Mouse (Mus musculus): ENCODE measurements around the gene Ctsf. TPM values are rescaled to one million over a fixed set of nuclear protein-coding genes. Genes with fewer than 3 reads are reported as not detected.
A peak's percentile ranks its signal among the peaks of the same experiment; 100 is the strongest.

Ctsf gene
- polyA plus RNA-seq, 1 experiment from 2014 or later: 41.8 TPM

DNA sequence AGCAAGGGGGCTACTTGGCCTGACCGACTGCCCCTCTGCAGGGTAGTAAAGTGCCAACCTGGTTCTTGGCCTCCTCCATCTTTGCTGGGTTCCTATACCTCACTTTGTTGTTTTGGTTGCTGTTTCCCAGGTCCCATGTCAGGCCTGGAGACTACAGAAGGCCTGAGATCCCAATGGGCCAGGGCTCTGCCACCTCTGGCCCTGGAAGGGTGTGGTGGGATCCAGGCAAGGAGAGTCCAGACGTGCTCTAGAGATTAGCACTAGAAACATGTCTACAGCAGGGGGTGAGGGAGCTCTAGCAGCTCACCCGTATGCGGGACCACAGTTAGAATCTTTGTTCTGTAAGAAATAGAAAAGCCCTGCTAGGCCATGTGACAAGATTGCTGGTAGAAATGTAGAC is 29.0 kb downstream of the Ctsf start:
- H3K9me3 ChIP-seq (ENCODE audit: control insufficient read depth, low read length): no peaks in the 10 kb centered on the region
- no peaks in the 10 kb centered on the region for H3K27me3 ChIP-seq (ENCODE audit: control insufficient read depth, insufficient read depth, low read length)
- DNase-seq (ENCODE audit: low spot score) (no peak), ATAC-seq (ENCODE audit: insufficient read depth, low FRiP score, low TSS enrichment) (no peak)
- no peak overlapping the region for H3K27ac ChIP-seq (ENCODE audit: low read depth, low read length)
- H3K9ac ChIP-seq (ENCODE audit: low read length): no peak overlapping the region
- H3K36me3 ChIP-seq (ENCODE audit: control insufficient read depth, insufficient read depth, low read length): no peaks in the 10 kb centered on the region
- H3K4me1 ChIP-seq (ENCODE audit: control insufficient read depth, insufficient read depth, low read length): no peaks in the 10 kb centered on the region
- no peak overlapping the region for H3K4me2 ChIP-seq (ENCODE audit: low read depth)
- WGBS: 84% methylated on average over 4 of the region's 4 CpGs
- no peak overlapping the region for H3K4me3 ChIP-seq (ENCODE audit: low read depth, low read length)

DNA sequence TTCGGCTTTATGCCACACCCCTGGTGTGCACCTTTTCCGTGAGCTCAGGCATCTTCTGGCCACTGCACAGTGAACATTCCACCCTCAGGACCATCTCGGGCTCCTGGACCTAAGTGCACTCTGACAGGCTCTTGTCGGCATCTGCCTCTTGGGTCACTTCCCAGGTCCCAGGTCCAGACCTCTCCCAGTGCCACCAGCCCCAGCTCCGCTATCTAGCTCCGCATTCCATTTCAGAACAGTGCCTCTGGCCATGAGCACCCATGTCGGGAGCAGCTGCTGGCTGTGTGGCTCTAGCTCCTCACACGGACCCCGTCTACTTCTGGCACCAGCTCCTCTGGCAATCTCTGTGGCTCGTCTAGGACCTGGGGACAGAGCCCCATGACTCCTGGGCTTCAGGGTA is 34.9 kb downstream of the Ctsf start:
- Histone ChIP-seq H3K4me1 (ENCODE audit: control insufficient read depth, insufficient read depth, low read length) (no peaks in the 10 kb centered on the region), H3K9me3 (ENCODE audit: control insufficient read depth, low read length) (no peaks in the 10 kb centered on the region), H3K4me3 (ENCODE audit: low read depth, low read length) (no peak overlapping the region), H3K4me2 (ENCODE audit: low read depth) (no peak overlapping the region), H3K27ac (ENCODE audit: low read depth, low read length) (no peak overlapping the region), H3K36me3 (ENCODE audit: control insufficient read depth, insufficient read depth, low read length) (peaks cover 2% of the 10 kb centered on the region; the same call in 1 of the 2 replicates), H3K9ac (ENCODE audit: low read length) (no peak overlapping the region), H3K27me3 (ENCODE audit: control insufficient read depth, insufficient read depth, low read length) (no peaks in the 10 kb centered on the region)
- 87% methylated on average over 10 of the region's 10 CpGs for WGBS
- ATAC-seq (ENCODE audit: insufficient read depth, low FRiP score, low TSS enrichment): no peak
- no peak for DNase-seq (ENCODE audit: low spot score)

DNA sequence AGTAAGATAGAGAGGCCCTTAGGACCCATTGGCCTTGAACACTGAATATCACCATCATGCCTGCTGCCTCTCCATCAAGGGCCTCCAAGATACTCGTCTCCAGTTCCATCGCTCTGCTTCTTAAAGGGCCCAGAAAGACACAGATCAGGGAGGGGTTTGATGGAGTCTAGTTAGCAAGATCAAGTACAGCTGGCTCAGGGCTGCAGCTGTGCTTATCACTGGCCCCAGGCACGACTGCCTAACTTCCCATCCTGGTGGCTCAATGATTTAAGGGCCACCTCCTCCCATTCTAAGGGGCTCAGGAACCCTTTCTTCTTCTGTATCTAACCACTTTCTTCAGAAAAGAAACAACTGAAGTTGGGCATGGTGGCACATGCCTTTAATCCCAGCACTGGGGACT is 36.9 kb downstream of the Ctsf start:
- H3K9ac ChIP-seq (ENCODE audit: low read length): no peak overlapping the region
- H3K4me1 ChIP-seq (ENCODE audit: control insufficient read depth, insufficient read depth, low read length): no peaks in the 10 kb centered on the region
- ATAC-seq (ENCODE audit: insufficient read depth, low FRiP score, low TSS enrichment) (no peak), DNase-seq (ENCODE audit: low spot score) (no peak)
- H3K9me3 ChIP-seq (ENCODE audit: control insufficient read depth, low read length): no peaks in the 10 kb centered on the region
- H3K27me3 ChIP-seq (ENCODE audit: control insufficient read depth, insufficient read depth, low read length): no peaks in the 10 kb centered on the region
- no peak overlapping the region for H3K4me2 ChIP-seq (ENCODE audit: low read depth)
- no peak overlapping the region for H3K27ac ChIP-seq (ENCODE audit: low read depth, low read length)
- H3K4me3 ChIP-seq (ENCODE audit: low read depth, low read length): no peak overlapping the region
- peaks cover 2% of the 10 kb centered on the region; the same call in 1 of the 2 replicates for H3K36me3 ChIP-seq (ENCODE audit: control insufficient read depth, insufficient read depth, low read length)
- WGBS: 71% methylated on average over 3 of the region's 3 CpGs

DNA sequence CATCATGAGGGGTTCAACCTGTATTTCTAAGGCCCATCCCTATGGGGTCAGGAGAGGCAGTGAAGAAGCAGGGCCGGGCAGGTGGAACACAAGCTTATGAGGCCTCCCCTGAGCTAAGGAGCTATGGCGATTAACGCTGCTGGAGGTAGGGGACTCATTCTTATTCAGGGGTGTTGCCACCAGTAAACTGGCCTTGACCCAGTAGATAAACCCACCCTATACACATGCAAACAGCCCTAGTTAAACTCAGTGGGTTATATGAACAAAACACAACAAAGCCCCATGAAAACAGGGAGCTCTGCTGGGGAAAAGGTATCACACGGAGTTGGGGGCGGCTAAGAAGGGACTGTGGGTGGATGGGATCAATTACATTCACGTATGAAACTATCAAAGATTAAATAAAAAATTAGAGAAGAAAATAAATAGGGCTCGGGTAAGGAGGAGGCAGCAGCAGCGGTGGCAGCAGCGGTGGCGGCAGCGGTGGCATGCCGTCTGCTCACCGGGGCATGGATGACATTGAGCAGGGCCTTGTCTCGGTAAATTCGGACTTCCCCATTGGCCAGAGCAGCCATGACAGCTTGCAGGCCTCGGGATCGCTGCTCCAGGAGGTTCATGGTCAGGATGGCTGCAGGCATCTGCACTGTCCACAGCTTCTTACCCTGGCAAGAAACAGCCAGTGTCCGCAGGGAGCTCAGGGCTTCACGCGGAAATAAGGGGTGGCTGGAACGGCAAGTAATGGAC is 42.0 kb downstream of the Ctsf start:
- Histone ChIP-seq H3K36me3 (ENCODE audit: control insufficient read depth, insufficient read depth, low read length) (peaks cover 2% of the 10 kb centered on the region), H3K9ac (ENCODE audit: low read length) (no peak overlapping the region), H3K9me3 (ENCODE audit: control insufficient read depth, low read length) (no peaks in the 10 kb centered on the region), H3K27me3 (ENCODE audit: control insufficient read depth, insufficient read depth, low read length) (no peaks in the 10 kb centered on the region), H3K4me1 (ENCODE audit: control insufficient read depth, insufficient read depth, low read length) (no peaks in the 10 kb centered on the region), H3K4me2 (ENCODE audit: low read depth) (no peak overlapping the region), H3K27ac (ENCODE audit: low read depth, low read length) (no peak overlapping the region), H3K4me3 (ENCODE audit: low read depth, low read length) (no peak overlapping the region)
- DNase-seq (ENCODE audit: low spot score) (no peak), ATAC-seq (ENCODE audit: insufficient read depth, low FRiP score, low TSS enrichment) (no peak)
- 52% methylated on average over 21 of the region's 21 CpGs for WGBS

DNA sequence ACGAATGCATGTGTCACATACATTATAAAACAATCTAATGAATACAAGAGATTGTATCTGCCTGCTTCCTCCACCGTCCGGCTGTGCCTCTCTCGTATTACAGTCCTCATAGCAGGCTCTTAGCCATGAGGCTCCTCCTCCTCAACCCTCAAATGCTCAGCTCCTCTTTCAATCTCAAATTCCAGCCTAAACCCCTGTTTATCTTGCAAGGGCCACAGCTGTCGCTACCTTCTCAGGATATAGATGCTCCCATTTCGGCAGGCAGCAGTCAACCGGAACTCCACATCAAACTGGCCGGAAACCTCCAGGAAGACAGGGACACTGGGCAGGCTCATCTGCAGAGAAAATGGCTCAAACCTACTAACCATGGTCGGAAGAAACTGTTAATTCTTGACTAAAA is 44.0 kb downstream of the Ctsf start:
- H3K9me3 ChIP-seq (ENCODE audit: control insufficient read depth, low read length): no peaks in the 10 kb centered on the region
- H3K27ac ChIP-seq (ENCODE audit: low read depth, low read length): no peak overlapping the region
- WGBS: 71% methylated on average over 9 of the region's 9 CpGs
- H3K4me1 ChIP-seq (ENCODE audit: control insufficient read depth, insufficient read depth, low read length): no peaks in the 10 kb centered on the region
- H3K27me3 ChIP-seq (ENCODE audit: control insufficient read depth, insufficient read depth, low read length): no peaks in the 10 kb centered on the region
- DNase-seq (ENCODE audit: low spot score): no peak
- H3K9ac ChIP-seq (ENCODE audit: low read length): no peak overlapping the region
- no peak overlapping the region for H3K4me2 ChIP-seq (ENCODE audit: low read depth)
- no peaks in the 10 kb centered on the region; the same call in none of the 2 replicates for H3K36me3 ChIP-seq (ENCODE audit: control insufficient read depth, insufficient read depth, low read length)
- no peak for ATAC-seq (ENCODE audit: insufficient read depth, low FRiP score, low TSS enrichment)
- no peak overlapping the region for H3K4me3 ChIP-seq (ENCODE audit: low read depth, low read length)

DNA sequence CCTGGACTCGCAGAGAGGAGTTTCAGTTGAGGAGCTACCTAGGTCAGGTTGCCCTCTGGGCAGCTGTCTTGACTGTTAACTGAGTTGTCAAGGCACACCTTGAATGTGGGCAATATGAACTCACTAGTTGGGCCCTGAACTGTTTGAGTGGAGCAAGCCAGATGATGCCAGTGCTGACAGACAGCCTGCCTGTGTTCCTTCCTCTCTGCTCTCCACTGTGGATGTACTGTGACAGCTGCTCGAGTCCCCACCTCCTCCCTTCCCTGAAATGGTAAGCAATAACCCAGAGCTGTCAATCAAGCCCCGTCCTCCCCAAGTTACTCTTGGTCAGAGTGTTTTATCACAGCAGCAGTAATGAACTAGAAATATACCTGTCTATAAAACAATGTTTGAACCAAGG is 45.0 kb downstream of the Ctsf start:
- Histone ChIP-seq H3K36me3 (ENCODE audit: control insufficient read depth, insufficient read depth, low read length) (no peaks in the 10 kb centered on the region; the same call in none of the 2 replicates), H3K4me3 (ENCODE audit: low read depth, low read length) (no peak overlapping the region), H3K4me2 (ENCODE audit: low read depth) (no peak overlapping the region), H3K27me3 (ENCODE audit: control insufficient read depth, insufficient read depth, low read length) (no peaks in the 10 kb centered on the region), H3K9ac (ENCODE audit: low read length) (no peak overlapping the region), H3K9me3 (ENCODE audit: control insufficient read depth, low read length) (no peaks in the 10 kb centered on the region), H3K4me1 (ENCODE audit: control insufficient read depth, insufficient read depth, low read length) (no peaks in the 10 kb centered on the region), H3K27ac (ENCODE audit: low read depth, low read length) (no peak overlapping the region)
- DNase-seq (ENCODE audit: low spot score) (no peak), ATAC-seq (ENCODE audit: insufficient read depth, low FRiP score, low TSS enrichment) (no peak)
- WGBS: 80% methylated on average over 3 of the region's 3 CpGs

DNA sequence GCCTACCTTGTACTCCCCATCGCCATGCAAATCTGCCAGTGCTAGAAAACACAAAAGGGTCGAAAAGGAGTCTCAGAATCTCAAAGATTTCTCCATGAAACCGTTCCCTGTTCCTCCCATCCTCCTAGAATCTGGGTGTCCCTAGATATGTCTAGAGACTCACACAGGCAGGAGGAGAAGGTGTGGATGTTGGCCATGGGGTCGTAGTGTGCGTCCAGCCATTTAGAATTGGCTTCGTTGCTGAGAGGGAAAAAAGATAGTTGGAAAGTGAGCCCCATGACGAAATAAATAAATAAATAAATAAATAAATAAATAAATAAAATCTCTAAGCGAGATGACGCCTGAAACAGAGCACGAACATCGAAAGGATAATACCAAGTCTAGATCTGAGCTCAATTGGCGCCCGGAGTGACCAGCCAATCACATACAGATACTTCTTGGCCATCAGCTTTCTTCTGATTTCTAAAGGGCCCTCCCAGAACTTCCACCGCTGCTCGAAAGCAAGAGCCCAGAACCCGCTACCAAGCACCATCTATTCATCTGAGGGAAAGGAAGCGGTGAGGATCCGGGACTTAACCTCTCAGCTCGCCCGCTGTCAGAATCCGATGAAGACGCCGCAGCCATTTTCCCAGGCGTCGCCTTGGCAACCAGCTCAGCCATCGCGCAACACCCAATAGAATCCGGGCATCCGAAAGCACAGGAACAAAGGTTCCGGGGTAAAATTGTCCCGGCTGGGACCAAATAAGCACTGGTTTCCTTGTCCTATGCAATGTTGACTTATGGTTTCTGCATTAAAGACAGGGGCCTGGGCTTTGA is 51.3 kb downstream of the Ctsf start, which contains the start of gene Bbs1:
Gene Bbs1, minus strand, starts transcription at position 650 of the 816 bp plus-strand sequence.
- DNase-seq (ENCODE audit: low spot score): peak; percentile 86
- no peaks in the 10 kb centered on the region for H3K9me3 ChIP-seq (ENCODE audit: control insufficient read depth, low read length)
- H3K4me2 ChIP-seq (ENCODE audit: low read depth): peak within 1 kb of the TSS; percentile 71
- H3K4me1 ChIP-seq (ENCODE audit: control insufficient read depth, insufficient read depth, low read length): peaks cover 5% of the 10 kb centered on the region; the same call in 1 of the 2 replicates
- peaks cover 6% of the 10 kb centered on the region for H3K36me3 ChIP-seq (ENCODE audit: control insufficient read depth, insufficient read depth, low read length)
- no peaks in the 10 kb centered on the region for H3K27me3 ChIP-seq (ENCODE audit: control insufficient read depth, insufficient read depth, low read length)
- no peak within 1 kb of the TSS for H3K27ac ChIP-seq (ENCODE audit: low read depth, low read length)
- peak within 1 kb of the TSS; percentile 67 for H3K9ac ChIP-seq (ENCODE audit: low read length)
- peak within 1 kb of the TSS; percentile 66 for H3K4me3 ChIP-seq (ENCODE audit: low read depth, low read length)
- WGBS: 9% methylated on average over 31 of the region's 31 CpGs
- ATAC-seq (ENCODE audit: insufficient read depth, low FRiP score, low TSS enrichment): peak; percentile 55; the same call in 1 of the 2 replicates

DNA sequence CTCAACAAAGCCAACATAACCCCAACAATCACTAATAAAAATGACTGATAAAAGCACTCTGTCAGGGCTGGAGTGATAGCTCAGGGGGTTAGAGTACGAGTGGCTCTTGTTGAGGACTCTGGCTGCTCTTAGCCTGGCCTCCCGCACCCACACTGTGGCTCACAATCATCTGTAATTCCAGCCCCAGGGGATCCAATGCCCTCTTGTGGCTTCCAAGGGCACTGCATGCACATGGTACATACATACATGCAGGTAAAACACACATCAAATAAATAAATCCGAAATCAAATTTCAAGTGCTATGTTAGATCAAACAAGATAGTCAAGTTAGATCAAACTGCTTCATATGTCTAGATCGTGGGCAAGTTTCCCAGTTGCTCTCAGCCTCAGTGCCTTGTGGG is 53.2 kb downstream of the Ctsf start:
- H3K27me3 ChIP-seq (ENCODE audit: control insufficient read depth, insufficient read depth, low read length): no peaks in the 10 kb centered on the region
- no peak overlapping the region for H3K4me3 ChIP-seq (ENCODE audit: low read depth, low read length)
- no peak overlapping the region for H3K9ac ChIP-seq (ENCODE audit: low read length)
- peaks cover 6% of the 10 kb centered on the region for H3K36me3 ChIP-seq (ENCODE audit: control insufficient read depth, insufficient read depth, low read length)
- H3K4me2 ChIP-seq (ENCODE audit: low read depth): no peak overlapping the region
- DNase-seq (ENCODE audit: low spot score): peak; percentile 37
- WGBS: 91% methylated on average over 4 of the region's 4 CpGs
- H3K4me1 ChIP-seq (ENCODE audit: control insufficient read depth, insufficient read depth, low read length): peaks cover 5% of the 10 kb centered on the region; the same call in 1 of the 2 replicates
- no peaks in the 10 kb centered on the region for H3K9me3 ChIP-seq (ENCODE audit: control insufficient read depth, low read length)
- no peak overlapping the region for H3K27ac ChIP-seq (ENCODE audit: low read depth, low read length)
- ATAC-seq (ENCODE audit: insufficient read depth, low FRiP score, low TSS enrichment): no peak
